Mouse (Mus musculus) urinary bladder, postnatal 14 days (tissue): ENCODE data around the gene Rpl28.
A peak's percentile ranks its signal among the peaks of the same experiment; 100 is the strongest.

ENCODE experiments used
- DNase-seq: peaks from one replicate; pipeline ENCODE4 v3.0.0; 2021; ENCODE audit warnings: low spot score

Rpl28 gene

DNA sequence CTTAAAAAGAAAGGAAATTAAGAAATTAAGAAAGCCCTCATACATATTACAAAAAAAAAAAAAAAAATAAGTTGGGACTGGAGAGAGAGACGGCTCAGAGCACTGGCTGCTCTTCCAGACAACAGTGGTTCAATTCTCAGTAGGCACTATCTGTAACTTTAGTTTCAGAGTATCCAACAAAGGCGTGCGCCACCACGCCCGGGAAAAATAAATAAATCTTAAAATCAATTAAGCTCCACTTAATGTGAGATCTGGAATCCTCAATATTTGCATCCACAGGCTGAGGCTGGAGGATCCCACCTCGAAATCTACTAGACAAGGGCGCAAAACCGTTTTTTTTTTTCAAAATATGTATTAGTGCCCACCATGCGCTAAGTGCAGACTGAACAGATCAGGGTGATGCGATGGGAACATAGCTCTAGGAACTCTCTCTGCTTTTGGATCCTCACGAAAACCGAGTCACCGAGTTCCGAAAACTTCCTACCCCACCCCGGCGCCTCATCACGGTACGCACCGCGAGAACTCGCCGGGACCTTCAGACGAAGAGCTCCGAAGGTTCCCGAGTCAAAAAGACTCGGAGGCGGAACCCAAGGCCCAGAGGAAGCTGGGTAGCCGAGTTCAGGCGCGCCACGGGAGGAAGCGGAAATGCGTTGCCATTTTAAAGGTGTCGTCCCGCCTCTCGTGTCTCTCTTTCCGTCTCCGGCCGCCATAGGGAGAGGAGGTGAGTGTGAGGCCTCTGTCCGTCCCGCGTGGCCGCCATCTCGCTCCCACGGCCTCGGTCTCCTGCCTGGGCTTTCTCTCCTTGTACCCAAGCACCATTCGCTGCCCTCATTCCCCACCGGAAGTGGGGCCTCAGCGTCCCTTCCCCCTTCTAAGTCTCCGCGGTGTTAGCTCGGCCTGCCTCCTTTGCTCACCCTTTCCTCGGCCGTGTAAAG lies at the start of gene Rpl28:
TSS of gene Rpl28 (plus strand) at position 597 of the 935 bp plus-strand sequence.
- peak; percentile 97 for DNase-seq

DNA sequence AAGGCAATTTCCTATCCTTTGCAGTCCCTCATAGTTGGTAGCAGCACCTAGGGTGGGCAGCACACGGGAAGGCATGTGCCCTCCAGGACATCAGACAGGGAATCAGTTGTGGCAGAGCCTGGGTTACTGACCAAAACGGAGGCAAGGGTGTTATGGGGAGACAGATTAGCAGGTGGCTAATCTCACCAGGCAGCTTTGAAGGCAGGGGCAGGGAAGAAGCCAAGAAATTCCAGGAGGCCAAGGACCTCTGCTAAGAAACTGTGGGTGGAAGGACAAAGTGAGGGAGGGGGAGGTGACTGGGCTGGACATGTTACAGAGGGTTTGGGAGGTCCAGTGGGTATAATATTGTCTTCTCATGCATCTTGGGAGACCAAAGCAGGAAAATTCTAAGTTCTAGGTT lies 49.3 kb upstream of the Rpl28 start:
- DNase-seq: no peak

DNA sequence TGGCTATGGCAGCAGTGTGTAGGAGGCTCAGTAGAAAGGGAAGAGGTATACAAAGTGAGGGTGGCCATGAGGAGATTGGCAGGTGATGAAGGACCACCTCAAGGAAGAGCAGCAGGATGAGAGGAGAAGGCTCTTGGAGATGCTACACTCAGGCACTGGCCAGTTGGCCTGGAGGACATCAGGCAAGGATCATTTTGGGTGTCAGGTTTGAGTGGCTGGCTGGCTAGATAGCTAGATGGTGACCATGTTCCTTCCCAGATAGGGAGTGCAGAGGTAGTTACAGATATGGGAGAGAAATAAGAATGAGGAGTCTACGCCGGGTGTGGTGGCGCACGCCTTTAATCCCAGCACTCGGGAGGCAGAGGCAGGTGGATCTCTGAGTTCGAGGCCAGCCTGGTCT lies 47.8 kb upstream of the Rpl28 start:
- DNase-seq: no peak

DNA sequence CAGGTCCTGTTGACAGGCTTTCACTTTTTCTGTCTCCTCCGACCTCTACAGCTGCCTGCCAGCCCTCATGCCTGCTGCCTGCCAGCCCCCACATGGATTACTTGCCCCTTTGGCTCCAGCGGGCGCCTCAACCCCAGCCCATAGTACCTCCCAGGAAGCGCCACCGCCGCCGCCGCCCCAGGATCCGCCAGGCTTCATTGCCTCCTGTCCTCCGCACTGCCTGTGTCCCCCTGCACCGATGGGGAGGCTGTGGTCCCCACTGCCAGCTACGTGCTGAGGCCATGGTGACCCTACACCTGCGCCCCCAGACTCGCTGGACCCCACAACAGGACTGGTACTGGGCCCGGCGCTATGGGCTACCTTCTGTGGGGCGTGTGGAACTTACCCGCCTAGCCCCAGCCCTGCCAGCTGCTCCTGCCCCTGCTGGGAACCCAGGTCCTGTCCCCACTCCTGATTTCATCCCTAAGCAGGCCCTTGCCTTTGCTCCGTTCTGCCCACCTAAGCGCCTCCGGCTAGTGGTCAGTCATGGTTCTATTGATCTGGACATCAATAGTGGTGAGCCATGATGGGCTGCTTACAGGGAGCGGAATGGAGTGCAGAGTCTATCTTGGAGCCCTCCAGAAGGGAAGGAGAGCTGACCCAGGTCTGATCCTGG lies 46.2 kb upstream of the Rpl28 start:
- DNase-seq: no peak

DNA sequence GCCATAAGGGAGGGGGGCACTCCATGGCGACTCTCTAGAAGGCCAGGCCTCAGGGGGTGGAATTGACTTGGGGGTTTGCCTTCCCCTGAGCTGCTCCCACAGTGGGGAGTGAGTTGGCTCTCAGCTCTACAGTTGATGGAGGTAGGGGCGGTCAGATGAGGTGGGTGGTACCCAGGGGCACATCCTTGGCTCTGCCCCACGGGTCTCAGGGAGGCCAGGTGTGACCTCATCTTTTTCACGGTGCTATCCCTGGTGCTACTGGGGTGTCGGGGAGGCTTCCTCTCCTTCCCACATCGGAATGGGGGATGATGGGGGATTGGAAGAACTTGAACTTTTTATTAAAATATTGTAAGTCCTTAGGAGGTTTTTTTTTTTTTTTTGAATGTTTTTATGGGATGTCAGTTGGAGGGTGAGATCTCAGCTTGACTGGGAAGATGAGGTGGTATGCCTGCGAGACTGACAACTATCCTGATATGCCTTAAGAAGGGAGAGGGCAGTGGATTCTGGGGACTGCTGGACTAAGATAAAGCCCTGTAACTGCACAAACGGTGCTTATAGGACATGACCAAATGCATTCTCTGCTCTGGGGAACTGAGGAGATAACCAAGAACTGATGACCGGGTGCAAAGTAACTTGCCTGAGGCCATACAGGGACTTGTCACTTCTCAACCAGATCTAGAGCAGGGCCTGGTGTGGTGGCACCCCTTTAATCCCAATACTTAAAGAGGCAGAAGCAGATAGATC lies 45.3 kb upstream of the Rpl28 start:
- no peak for DNase-seq

DNA sequence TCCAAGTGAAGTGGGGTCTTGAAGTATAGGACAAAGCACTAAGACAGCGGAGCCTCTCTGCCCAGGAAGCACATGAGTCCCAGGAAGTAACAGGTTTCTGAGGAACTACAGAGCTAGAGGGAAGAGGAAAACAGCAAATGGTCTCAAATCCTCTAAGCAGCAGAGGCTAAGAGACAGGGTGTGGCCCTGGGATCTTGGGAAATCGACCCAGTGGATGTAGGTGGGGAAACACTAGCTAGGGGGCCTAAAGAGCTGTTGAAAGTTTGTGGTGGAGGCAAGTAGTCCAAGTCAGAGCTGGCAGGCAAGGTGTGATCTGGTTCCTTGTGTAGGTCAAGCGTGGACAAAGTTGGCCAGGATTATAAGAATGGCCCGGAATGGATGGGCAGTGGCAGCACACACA lies 44.4 kb upstream of the Rpl28 start:
- DNase-seq: no peak

DNA sequence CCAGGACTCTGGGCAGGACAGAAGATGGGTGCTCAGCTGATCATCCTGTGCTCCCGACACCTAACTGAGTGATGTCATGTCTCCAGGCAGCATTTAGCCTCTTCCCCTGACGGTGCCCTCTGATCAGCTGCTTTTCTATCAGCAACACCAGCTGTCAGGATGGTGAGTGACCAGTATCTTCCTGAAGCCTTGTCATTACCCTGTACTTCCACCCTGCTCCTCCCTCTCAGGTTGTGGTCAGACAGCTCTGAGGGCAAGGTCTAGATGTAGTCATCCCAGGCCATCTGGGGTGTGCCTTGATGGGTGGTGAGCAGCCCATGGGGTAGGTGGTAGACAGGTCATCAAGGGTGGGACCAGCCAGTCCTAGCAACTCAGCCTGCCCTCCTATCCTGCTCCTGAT lies 43.5 kb upstream of the Rpl28 start:
- DNase-seq: no peak

DNA sequence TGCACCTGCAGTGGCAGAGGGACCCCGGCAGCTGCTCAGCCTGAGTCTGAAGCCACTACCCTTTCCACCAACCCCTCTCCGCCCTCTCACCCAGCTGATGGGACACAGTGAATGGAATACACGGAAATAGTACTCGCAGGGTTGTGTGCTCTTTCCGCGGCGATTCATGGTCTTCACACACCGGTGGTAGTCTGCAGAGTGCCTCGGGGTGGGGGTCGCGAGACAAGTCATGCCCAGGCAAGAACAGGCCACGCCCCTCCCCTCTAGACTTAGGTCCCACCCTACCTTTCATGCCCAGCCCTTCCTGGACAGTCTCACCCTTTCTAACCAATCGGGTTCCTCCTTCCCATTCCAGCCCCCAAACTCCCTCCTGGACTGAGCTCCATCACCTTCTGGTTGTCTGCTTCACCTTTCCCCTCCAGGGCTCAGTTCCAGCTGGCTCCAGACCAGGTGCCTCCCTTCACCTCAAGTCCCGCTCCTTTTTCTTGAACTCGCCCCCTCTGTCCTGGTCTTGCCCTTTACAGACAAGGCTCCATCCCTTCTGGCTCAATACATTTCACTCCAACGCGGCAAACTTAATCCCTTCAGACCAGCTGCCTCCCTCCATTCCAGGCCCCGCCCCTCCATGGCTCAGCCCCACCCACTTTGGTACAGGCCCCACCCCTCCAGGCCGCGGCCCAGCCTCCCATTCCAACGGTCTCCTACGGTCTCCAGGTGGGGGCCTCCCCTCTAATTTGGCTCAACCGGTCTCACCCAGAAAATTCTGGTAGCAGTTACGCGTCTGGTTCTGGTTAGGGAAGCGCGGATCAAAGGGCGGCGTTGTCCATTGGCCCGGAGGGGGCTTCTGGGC lies 40.5 kb upstream of the Rpl28 start:
- DNase-seq: peak; percentile 59

DNA sequence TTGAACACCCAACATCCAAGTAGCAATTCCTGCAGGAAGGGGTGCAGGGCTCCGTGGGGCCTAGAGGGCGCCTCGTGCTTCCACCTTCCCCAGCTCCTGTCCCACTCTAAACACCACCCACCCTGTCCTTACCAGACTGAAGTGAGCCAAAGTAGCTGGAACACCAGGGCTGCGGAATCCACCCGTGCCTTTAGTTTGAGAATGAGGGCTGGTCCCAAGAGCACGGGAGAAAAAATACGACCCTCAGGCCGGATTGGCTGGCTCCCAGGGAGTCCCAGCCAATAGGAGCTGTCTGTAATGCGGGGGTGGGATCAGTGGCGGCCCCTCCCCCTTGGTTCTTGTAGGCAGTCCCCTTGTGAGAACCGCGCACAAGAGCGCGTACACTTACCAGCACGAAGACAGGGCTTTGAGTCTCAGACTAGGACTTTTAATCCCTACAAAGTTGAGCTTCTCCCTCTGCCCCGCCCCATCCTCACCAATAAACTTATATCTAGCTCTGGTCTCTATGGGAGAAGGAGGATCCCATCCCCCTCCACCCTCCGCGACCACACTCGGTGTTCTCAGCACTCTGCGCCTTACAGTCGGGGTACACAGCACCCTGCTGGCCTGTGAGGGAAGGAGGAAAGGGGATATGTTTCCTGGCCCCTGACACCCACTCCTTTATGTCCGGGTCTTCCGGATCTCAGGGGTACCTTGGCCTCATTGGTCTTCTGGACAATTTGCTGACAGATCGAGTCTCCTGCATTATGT lies 39.7 kb upstream of the Rpl28 start, which contains the start of gene Cox6b2:
TSS of gene Cox6b2 (minus strand) at position 274 of the 750 bp plus-strand sequence.
- peak; percentile 85 for DNase-seq

DNA sequence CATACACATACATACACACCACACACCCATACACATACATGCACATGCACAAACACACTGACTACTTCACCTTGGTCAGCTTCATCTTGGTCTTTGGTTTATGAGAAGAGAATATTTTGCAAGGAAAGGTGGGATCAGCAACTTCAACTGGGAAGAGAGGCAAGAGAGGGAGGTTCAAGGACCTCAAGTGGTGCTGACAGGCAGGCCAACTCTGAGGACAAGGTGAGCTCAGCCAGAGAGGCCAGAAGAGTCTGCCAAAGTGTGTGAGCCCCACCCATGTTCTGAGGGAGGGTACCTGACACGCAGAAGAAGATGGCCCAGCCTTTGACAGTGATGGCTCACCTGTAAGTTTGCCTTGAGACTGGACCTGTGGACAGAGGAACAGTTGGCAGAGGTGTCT lies 33.0 kb upstream of the Rpl28 start:
- DNase-seq: no peak

DNA sequence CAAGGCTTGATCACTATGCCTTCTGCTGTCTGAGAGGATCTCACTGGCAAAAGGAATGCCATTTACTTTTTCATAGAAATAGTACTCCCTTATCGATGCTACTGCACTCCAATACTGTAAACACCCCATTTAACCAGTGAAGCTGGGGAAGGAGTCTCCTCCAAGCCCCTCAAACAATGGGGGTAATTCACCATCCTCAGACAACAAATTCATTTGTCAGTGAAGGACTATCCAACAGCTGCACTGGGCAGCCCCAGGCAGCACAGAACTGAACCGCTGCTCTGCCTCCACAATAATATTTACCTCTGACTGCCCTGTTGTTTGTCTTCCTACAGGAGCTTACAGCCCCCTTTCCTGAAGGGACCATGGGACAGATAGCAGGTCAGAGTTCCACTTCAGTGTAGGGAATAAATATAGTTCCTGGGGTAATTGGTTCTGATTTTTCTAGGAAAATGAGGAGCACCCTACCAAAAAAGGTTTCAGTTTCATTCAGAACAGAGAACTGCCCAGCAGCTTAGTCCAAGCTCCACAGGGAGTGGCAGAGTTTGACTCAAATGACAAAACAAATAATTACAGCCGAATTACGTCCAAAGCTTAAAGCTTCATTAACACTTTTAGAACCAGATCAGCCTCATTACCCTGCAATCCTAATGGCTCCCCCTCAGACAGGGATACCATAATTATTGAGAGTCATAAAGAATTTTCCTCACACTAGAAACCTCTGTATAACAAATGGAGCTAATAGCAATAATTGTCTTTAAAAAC lies 27.5 kb upstream of the Rpl28 start:
- DNase-seq: no peak

DNA sequence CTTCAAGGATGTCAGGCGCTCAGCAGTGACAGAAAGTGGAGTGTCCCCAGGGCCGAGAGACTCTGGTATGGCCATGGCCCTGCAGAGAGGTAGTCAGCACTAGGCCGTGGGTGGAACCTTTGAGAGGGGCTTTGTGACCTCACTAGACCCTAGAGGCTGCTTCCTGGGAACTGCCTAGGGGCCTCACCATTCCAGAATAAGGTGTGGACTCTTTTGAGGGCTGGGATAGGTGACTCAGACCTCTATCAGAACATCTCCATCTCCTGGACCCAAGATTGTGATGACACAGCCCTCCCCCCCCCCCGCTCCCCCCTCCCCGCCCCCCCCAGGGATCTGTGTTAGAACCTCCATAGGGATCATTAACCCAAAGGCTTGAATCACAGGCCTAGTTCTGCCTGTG lies 21.5 kb upstream of the Rpl28 start, which contains the start of gene Fam71e2:
TSS of gene Fam71e2 (minus strand) at position 101 of the 400 bp plus-strand sequence.
- DNase-seq: no peak

DNA sequence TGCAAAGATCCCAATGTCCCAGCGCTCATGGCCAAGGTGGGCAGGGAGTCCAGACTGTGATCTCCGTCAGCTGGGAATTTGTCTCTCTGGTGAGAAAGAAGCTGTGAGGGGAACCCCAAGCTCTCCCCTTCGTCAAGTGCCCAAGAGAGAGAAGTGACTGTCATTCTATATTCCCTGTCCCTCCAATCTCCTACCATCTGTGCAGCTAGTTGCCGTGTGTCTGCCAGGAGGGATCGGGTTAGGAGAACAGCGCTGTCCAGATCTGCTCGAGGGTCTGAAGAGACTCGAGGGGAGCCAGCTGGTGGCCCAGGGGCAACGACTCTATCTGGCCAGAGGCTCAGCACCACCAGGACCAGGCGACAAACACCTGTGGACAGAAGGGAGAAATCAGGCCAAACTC lies 16.5 kb upstream of the Rpl28 start:
- no peak for DNase-seq

DNA sequence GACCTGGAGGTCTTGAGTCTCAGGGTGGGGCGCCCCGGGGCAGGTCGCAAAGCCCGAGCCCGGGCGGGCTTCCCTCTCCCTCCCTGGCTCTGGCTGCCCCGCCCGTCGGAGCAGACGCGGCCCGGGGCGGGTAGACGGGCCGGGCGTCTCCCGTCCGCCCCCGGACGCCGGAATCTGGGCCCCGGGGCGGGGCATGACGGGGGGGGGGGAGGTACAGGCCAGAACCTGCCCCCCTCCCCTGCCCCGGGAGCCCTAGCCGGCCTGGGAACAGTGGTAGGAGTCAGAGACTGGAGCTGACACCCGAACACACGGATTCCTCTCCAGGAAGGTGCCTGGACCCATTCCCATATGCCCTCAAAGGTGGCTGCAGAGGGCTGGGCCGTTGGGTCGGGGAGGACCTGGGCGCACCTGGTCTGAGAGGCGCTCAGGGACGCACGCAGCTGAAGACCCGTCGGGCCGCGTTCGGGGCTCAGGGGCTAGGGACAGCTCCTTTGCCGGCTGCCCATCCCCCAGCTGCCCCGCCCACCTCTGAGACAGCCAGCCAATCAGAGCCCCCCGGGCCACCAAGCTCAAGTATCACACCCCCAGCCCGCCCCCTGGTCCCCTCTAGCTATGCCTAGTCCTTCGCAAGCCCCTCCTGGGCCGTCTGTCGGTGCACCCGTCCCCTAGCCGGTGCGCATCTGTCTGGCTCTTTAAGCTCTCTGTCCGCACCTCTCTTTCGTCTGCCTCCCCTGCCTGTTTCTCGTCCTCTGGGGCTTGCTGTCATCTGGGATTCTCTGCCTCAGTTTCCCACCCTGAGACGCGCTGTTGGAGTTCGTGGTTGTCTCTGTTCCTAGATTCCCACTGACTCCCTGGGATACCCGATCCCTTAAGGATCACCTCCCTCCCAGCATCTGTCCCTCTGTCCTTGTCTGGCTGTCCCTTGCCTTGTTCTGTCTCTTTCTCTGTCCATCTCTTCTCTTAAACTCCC lies 15.5 kb upstream of the Rpl28 start:
- peak; percentile 70 for DNase-seq

DNA sequence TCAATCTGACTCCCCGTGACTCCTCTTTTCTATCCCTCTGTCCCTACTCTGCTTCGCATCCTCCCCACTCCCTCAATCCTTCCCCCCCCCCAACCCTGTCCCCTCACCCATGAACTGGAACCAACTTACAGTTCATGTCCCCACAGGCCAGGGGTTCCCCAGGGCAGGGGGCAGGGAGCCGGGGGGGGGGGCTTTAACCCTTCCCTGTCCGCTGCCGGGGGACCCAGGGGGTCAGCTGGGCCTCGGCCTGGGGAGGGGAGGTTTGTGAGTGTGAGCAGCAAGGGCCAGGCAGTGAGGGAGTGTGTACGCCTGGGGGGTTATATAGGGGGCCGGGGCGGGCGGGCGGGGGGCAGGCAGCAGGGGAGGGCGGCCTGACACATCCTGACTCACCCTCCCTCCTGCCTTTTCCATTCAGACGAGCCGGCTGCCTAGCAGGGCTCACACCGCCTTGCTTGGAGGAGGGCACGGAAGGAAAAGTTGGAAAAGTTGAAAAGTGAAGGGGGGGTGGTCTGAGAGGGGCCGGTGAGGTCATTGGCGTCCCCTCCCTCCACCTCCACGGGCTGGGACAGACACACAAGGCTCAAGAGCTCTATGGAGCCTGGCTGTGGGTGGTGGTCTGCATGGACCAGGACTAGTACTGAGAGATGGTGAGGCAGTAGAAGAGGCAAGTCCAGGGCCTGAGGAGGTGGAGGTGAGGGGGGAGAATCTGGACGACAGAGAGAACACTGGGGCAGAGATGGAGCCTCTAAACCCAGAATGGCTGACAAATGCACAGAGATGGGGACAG lies 14.6 kb upstream of the Rpl28 start:
- DNase-seq: no peak

DNA sequence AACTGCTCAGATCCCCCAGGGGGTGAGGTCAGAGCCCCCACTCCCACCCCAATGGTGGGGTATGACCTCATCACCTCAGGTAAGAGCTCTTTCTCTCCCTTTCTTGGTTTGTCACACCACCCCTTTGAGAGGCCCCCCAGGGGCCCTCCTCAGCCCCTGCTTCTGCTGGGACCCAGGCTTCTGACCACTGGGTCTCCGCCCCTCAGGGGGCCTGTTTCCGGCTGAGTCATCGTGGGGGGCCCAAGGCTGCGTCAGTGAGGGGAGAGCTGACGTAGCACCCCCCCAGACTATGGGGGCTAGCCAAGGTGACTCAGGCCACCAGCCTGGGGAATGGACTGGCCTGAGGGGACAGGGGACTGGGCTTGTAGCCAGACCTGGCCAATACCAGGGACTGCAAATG lies 12.8 kb upstream of the Rpl28 start:
- DNase-seq: no peak

DNA sequence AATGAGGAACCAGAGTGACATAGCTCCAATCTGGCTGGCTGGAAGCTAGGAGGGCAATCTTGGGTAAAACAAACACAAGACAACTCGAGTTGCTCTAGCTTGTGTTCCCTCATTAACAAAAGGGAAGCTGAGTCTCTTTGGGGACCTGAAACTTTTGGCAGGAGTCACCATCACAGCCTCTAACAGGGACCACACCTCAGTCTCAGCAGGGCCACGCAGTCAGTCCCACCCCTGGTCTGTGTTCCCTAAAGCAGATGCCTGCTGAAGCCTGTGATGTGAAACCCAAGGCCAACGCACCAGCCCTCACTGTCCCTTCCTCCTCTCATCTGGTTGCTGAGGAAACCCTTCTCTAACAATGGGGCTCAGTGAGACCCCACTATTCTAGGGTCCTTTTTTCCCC lies 10.5 kb upstream of the Rpl28 start:
- DNase-seq: no peak

DNA sequence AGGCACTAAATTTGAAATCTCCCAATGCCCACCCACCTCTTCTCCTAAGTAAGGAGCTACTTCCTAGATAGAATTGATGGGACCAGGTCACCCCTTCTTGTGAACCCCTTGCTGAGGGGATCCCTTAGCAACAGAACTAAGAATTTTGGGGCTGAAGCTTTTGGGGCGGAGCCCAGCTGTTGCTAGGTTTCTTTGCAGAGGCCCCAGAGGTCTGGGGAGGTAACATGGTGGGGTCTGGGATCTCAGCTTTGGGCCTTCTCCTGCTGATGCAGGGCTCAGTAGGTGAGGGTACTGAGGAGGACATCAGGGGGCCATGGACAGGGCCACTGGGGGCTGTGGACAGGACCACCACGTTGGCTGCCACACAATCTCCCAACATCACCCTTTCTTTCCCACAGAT lies 9.9 kb upstream of the Rpl28 start, which contains the start of the genes Il11 and Tmem190:
TSS of gene Il11 (minus strand) at position 101 of the 400 bp plus-strand sequence.
TSS of gene Tmem190 (plus strand) at position 179 of the 400 bp plus-strand sequence.
- no peak for DNase-seq
